Mouse (Mus musculus) limb, embryonic 15.5 days (tissue): ENCODE data around the gene Hist1h2ae. TPM values are rescaled to one million over a fixed set of nuclear protein-coding genes. Genes with fewer than 3 reads are reported as not detected.
"Not testable (repeated sequence)": the region's sequence is repeated elsewhere in the genome, so short reads cannot be mapped to it uniquely, and the experiment has no call there.

Experiments
- ATAC-seq: fragments of 200-750 bp; cut with Nextera tagmentation; 2 replicates; pipeline ENCODE4 v1.8.0; 2017; ENCODE audit warnings: low read depth, moderate TSS enrichment; ENCODE audit not compliant: insufficient number of reproducible peaks, low FRiP score, low TSS enrichment
- H3K27ac ChIP-seq: fragments of 300-500 bp; sonication (generic); 2 replicates; pipeline ENCODE4 v1.5.1; 2015; ENCODE audit warnings: moderate library complexity, mild to moderate bottlenecking, inconsistent platforms
- H3K27me3 ChIP-seq: fragments of 300-500 bp; sonication (generic); 2 replicates; pipeline ENCODE4 v1.6.1; 2015; ENCODE audit warnings: inconsistent platforms
- H3K36me3 ChIP-seq: fragments of 300-500 bp; sonication (generic); 2 replicates; pipeline ENCODE4 v1.6.1; 2015; ENCODE audit warnings: inconsistent platforms
- H3K4me1 ChIP-seq: fragments of 300-500 bp; sonication (generic); 2 replicates; pipeline ENCODE4 v1.6.1; 2015; ENCODE audit warnings: inconsistent platforms
- H3K4me2 ChIP-seq: fragments of 300-500 bp; sonication (generic); 2 replicates; pipeline ENCODE4 v1.6.1; 2015; ENCODE audit warnings: mild to moderate bottlenecking, inconsistent platforms
- H3K4me3 ChIP-seq: fragments of 300-500 bp; sonication (generic); 2 replicates; pipeline ENCODE4 v1.5.1; 2015; ENCODE audit warnings: mild to moderate bottlenecking, inconsistent platforms
- H3K9ac ChIP-seq: fragments of 300-500 bp; sonication (generic); 2 replicates; pipeline ENCODE4 v1.6.1; 2015; ENCODE audit warnings: inconsistent platforms
- H3K9me3 ChIP-seq: fragments of 300-500 bp; sonication (generic); 2 replicates; pipeline ENCODE4 v1.6.1; 2016; ENCODE audit warnings: inconsistent platforms
- WGBS: fragments of 180-500 bp; shearing (Covaris S2); methylation state at CpG from one replicate; pipeline ENCODE4 v1.1.7; 2015; 5-methylcytosine and 5-hydroxymethylcytosine counted together
- polyA plus RNA-seq: library from polyadenylated mRNA; unstranded; fragments of >200 nt; fragmentation: Nextera tagmentation; extraction: Ambion mirVana; gene quantifications from 2 replicates; pipeline ENCODE4 v1.2.1, GENCODE M21; 2015

The Hist1h2ae gene
- polyA plus RNA-seq, 1 experiment from 2014 or later = 88.5 TPM

DNA sequence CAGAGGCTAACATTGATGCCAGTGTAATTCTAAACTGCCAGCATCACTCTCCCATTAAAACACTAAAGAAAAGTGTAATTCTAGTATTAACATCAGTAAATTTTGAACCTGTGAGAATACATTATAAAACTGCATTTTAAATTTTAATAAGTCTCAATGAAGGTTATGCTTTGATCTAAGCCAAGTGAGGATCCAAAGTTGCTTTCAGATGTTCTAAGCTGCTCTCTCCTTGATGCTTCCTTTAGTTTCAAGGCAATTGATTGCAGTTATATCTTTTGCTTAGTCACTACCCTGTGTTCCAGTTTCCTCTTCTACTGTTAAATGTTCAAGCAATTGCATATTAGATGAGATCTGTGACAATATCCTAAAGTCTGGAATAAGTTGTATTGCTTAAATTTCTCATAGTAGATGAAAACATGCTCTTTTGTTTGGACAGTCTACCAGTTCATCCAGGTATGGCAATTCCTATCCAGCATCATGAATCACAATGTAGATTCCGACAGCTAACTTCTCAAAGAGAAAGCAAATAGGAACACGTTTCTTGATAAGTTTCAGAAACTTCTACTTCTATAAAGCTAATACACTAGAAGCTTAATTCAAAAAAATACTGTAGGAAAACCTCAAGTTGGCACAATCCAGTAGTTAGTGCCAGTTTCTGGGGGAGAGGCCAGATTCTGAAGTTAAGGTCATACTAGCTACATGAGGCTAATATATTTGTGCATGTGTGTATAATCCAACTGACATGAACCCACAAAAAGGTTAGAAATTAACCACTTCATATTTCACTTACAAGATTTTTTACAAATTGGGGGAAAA, 1.4 kb upstream of the Hist1h2ae start:
- peak overlapping the region; percentile 53 for H3K4me2 ChIP-seq
- ATAC-seq = no peak
- H3K4me1 ChIP-seq = peaks cover 30% of the 10 kb centered on the region
- peak overlapping the region; percentile 94 for H3K27ac ChIP-seq
- H3K9ac ChIP-seq = peak overlapping the region; percentile 40; the same call in 1 of the 2 replicates
- H3K36me3 ChIP-seq = no peaks in the 10 kb centered on the region
- 23% methylated on average over 2 of the region's 2 CpGs for WGBS
- H3K27me3 ChIP-seq = no peaks in the 10 kb centered on the region
- no peaks in the 10 kb centered on the region for H3K9me3 ChIP-seq
- H3K4me3 ChIP-seq = peak overlapping the region; percentile 43

DNA sequence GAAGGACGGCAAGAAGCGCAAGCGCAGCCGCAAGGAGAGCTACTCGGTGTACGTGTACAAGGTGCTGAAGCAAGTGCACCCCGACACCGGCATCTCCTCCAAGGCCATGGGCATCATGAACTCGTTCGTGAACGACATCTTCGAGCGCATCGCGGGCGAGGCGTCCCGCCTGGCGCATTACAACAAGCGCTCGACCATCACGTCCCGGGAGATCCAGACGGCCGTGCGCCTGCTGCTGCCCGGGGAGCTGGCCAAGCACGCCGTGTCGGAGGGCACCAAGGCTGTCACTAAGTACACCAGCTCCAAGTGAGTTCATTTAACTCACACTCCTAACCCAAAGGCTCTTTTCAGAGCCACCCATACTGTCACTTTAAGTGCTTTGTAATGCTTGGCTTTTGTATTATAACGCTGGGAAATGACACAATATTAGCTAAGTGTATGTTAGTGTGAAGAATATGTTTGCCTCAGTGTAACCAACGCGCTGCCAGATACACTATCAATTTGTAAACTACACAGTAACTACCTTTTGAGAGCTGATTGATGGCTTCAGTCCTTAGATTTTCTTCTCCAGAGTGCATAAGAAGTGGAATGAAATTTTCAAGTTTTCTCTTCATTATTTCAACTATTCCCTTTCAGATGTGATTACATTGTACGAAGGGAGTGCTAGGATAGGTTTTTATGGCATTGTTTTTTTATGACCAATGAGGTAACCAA, 641 bp upstream of the Hist1h2ae start:
- peak overlapping the region; percentile 94 for H3K27ac ChIP-seq
- H3K4me2 ChIP-seq = peak overlapping the region; percentile 53
- peaks cover 23% of the 10 kb centered on the region for H3K4me1 ChIP-seq
- WGBS = under 1% methylated on average over 17 of the region's 34 CpGs
- H3K9me3 ChIP-seq, ATAC-seq, H3K36me3 ChIP-seq, H3K27me3 ChIP-seq: not testable (repeated sequence)
- peak overlapping the region; percentile 43 for H3K4me3 ChIP-seq
- peak overlapping the region; percentile 40 for H3K9ac ChIP-seq

DNA sequence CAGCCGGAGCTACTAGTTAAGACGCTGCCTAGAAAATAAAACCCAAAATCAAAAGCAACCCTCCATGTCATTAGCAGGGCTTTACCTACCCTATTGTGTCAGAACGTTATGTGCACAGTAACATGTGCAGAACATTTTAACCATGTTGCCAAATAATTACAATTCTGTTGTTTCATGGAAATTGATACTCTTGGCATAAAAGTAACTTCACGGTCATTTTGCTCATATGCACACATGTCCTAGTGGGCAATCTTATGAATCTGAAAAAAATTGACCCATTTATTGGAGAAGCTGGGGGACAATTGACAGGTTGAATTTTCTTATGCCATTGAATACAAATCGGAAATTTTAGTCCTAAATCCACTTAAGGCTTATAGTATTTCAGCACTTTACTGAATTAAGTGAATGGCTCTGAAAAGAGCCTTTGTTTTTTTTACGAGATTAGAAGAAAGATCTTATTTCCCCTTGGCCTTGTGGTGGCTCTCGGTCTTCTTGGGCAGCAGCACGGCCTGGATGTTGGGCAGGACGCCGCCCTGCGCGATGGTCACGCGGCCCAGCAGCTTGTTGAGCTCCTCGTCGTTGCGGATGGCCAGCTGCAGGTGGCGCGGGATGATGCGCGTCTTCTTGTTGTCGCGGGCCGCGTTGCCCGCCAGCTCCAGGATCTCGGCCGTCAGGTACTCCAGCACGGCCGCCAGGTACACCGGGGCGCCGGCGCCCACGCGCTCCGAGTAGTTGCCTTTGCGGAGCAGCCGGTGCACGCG, 579 bp downstream of the Hist1h2ae start:
- WGBS = under 1% methylated on average over 23 of the region's 41 CpGs
- 0 out of 2 replicates have a peak overlapping the region, but pooled peaks have one; percentile 35 for H3K9ac ChIP-seq
- not testable (repeated sequence) for H3K27me3 ChIP-seq, H3K9me3 ChIP-seq, H3K36me3 ChIP-seq, ATAC-seq
- H3K27ac ChIP-seq = peak overlapping the region; percentile 94
- H3K4me2 ChIP-seq = peak overlapping the region; percentile 53
- peaks cover 16% of the 10 kb centered on the region for H3K4me1 ChIP-seq
- peak overlapping the region; percentile 43 for H3K4me3 ChIP-seq

DNA sequence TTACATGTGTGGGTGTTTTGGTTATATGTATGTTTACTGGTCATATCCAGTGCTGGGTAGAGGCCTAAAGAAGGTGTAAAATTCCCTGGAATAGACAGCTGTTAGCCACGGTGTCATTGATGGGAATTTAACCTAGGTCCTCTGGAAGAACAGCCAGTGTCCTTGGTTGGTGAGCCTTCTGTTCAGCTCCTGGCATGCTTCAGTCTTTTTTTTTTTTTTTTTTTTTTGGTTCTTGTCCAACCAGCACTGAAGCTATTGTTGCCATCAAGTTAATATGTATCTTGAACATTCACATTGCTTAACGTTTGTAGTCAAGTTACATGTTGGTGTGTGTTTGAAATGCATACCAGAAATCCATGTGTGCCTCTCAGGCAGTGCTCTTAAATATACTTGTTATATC, 6.5 kb downstream of the Hist1h2ae start:
- Histone ChIP-seq H3K4me1 (no peaks in the 10 kb centered on the region), H3K27ac (no peak overlapping the region), H3K36me3 (no peaks in the 10 kb centered on the region), H3K9ac (no peak overlapping the region), H3K9me3 (no peaks in the 10 kb centered on the region), H3K4me3 (no peak overlapping the region), H3K27me3 (no peaks in the 10 kb centered on the region), H3K4me2 (no peak overlapping the region)
- WGBS = 81% methylated on average over 2 of the region's 2 CpGs
- no peak for ATAC-seq

DNA sequence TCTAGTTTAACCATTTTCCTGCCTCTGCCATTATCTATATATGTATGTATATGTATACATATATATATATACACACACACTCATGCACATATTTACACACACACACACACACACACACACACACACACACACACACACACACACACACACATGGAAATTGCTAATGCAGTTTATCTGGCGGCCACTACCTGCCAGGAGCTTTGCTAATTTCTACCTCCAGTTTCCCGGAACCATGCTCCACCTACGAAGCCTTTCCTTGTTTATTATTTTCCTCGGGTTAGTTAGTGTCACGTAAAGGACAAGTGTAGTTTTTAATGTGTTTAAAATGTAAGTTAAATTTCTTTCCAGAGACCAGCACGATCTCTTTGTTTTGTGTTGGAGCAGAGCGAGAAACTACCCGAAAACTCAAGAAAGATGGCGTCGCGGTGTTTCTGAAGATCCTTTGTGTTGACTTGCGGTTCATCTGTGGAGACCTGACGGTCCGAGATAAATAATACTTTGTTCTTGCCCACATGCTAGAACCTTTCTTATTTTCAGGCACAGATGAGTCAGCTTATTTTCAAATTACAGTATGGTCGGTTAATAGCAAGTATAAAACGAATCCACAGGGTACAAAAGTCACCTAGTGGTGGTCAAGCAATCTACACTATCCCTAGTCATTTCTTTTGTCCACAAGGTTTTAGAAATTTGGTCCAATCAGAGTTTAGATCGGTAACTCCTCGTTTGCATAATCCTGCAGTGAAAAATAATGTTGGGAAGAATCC, 8.1 kb downstream of the Hist1h2ae start:
- WGBS = 3% methylated on average over 18 of the region's 18 CpGs
- Histone ChIP-seq H3K4me3 (peak overlapping the region; percentile 49), H3K36me3 (no peaks in the 10 kb centered on the region), H3K9me3 (no peaks in the 10 kb centered on the region), H3K27me3 (no peaks in the 10 kb centered on the region), H3K27ac (peak overlapping the region; percentile 96), H3K4me2 (peak overlapping the region; percentile 62), H3K9ac (no peak overlapping the region; the same call in 1 of the 2 replicates), H3K4me1 (no peaks in the 10 kb centered on the region)
- ATAC-seq = 0 out of 2 replicates have a peak, but pooled peaks have one; percentile 16

DNA sequence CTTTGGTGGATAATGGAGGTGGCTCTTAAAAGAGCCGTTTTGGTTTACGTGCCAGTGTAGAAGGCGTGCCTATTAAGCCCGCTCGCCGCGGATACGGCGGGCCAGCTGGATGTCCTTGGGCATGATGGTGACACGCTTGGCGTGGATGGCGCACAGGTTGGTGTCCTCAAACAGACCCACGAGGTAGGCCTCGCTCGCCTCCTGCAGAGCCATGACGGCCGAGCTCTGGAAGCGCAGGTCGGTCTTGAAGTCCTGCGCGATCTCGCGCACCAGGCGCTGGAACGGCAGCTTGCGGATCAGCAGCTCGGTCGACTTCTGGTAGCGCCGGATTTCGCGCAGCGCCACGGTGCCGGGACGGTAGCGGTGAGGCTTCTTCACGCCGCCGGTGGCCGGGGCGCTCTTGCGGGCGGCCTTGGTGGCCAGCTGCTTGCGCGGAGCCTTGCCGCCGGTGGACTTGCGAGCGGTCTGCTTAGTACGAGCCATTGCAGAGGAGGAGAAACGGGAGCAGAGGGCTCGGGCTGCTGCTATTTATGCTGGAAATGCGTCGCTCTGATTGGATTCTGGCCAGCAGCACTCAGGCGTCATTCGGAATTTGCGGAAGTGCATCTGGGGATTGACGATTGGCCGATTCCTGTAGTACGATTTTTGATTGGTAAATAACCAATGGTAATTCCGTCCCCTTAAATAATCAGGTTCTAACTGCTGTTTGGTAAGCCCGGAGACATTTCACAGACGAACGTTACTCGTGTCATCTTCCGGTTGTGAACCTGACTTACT, 8.9 kb downstream of the Hist1h2ae start, which contains the start of gene Hist1h3e:
TSS of gene Hist1h3e (minus strand) at position 487 of the 777 bp plus-strand sequence.
- Histone ChIP-seq H3K27ac (peak within 1 kb of the TSS; percentile 96), H3K4me2 (peak within 1 kb of the TSS; percentile 62), H3K4me3 (peak within 1 kb of the TSS; percentile 49), H3K9ac (peak within 1 kb of the TSS; percentile 31; the same call in 1 of the 2 replicates)
- H3K27me3 ChIP-seq, H3K36me3 ChIP-seq, H3K4me1 ChIP-seq, H3K9me3 ChIP-seq: not testable (repeated sequence)
- ATAC-seq = peak; percentile 88
- under 1% methylated on average over 67 of the region's 67 CpGs for WGBS

DNA sequence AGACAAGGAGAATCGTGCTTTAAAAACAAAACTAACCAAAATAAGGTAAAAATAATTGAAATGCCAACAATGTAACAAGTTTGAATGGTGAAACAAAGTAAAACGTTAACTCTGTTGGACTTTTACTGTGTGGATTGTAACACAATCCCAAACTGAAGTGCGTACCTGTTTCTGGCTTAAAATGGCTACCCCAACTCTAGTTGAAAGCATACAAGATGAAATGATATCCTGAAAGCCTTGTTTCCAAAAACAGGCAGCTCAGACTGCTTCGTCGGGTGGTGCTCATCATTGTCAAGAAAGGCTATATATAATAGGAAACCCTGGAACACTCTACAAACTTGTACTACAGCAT, 9.5 kb downstream of the Hist1h2ae start:
- peak overlapping the region; percentile 62 for H3K4me2 ChIP-seq
- peak overlapping the region; percentile 96; the same call in 1 of the 2 replicates for H3K27ac ChIP-seq
- not testable (repeated sequence) for H3K4me1 ChIP-seq, H3K9ac ChIP-seq, H3K27me3 ChIP-seq, ATAC-seq, H3K9me3 ChIP-seq, H3K36me3 ChIP-seq
- peak overlapping the region; percentile 49 for H3K4me3 ChIP-seq
- 0% methylated on average over 2 of the region's 5 CpGs for WGBS

DNA sequence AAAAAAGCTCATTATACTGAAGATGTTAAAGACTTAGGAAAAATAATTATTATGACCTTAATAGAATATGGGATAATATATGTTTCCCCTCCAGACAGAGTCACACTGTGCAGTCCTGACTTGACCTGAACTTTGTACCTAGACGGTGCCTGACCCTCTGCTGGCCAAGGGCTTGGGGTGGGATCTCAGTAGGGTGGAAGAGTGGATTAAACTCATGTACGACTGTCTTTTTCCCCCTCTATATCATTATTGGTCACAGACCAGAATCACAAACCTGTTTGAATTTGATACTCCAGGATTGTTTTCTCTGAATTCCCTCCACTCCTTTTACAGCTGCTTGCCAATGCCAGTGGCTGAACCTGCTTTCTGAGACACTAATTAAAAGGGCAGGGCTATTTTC, 10.3 kb downstream of the Hist1h2ae start:
- H3K27me3 ChIP-seq, H3K4me3 ChIP-seq, H3K36me3 ChIP-seq, H3K9me3 ChIP-seq, H3K4me1 ChIP-seq, ATAC-seq, H3K27ac ChIP-seq, H3K4me2 ChIP-seq, H3K9ac ChIP-seq: not testable (repeated sequence)
- WGBS = 25% methylated on average over 2 of the region's 2 CpGs

DNA sequence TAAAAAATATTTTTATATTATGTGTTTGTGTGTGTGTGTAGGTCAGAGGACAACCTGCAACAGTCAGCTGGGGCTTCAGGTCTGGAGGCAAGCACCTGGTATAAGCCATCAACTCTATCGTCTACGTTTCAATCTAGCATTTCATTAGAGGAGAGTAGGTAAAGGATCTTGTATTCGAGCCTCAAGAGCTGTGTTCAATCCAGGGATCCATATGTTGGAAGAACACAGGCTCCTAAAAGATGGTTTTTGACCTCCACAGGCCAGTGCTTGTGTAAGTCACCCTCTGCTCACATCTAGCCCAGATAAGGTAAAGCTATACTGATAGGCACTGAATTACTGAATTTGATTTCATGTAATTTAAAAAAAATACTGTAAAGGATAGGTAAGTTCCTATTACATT, 14.1 kb downstream of the Hist1h2ae start:
- Histone ChIP-seq H3K27me3 (no peaks in the 10 kb centered on the region), H3K4me3 (no peak overlapping the region), H3K27ac (peak overlapping the region; percentile 97), H3K4me2 (peak overlapping the region; percentile 22; the same call in 1 of the 2 replicates), H3K36me3 (no peaks in the 10 kb centered on the region), H3K4me1 (peaks cover 15% of the 10 kb centered on the region), H3K9me3 (no peaks in the 10 kb centered on the region), H3K9ac (no peak overlapping the region)
- 58% methylated on average over 3 of the region's 3 CpGs for WGBS
- no peak for ATAC-seq

DNA sequence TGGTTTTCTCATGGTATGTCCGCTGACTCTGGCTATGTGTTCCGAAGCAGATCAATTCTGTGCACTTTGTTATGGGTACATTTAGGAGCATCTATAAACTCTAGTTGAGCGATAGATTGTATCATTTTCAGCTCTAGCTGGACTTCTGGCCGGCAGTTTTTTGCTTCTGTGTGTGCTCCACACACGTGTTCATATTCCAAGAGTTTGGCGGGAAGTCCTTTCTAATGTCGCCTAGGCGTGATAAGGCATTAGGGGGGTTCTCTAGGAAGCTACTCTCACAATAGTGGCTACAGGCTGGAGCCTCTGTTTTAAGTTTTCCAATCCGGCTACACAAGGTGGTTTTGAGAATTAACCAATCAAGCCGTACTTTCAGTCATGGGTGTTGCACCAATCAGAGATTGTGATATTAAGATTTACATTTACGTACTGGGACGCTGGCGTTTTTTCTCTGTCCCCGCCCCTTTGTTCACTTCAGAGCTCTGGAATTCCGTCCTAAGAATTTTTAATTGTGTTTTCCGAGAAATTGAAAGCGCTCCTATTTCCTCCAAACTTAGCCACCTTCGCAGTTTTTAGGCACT, 15.1 kb downstream of the Hist1h2ae start:
- ATAC-seq = peak; percentile 78
- peak overlapping the region; percentile 56 for H3K4me3 ChIP-seq
- WGBS = under 1% methylated on average over 18 of the region's 18 CpGs
- peaks cover 15% of the 10 kb centered on the region for H3K4me1 ChIP-seq
- H3K9me3 ChIP-seq = no peaks in the 10 kb centered on the region
- peak overlapping the region; percentile 97 for H3K27ac ChIP-seq
- H3K9ac ChIP-seq = peak overlapping the region; percentile 64
- H3K36me3 ChIP-seq = no peaks in the 10 kb centered on the region
- no peaks in the 10 kb centered on the region for H3K27me3 ChIP-seq
- H3K4me2 ChIP-seq = peak overlapping the region; percentile 92
